Mouse (Mus musculus) liver, adult 2 months (tissue): Measurements from ENCODE around the gene Prdm2. TPM values are rescaled to one million over a fixed set of nuclear protein-coding genes. Genes with fewer than 3 reads are reported as not detected.

Source experiments
- DNase-seq: peaks from one replicate; pipeline ENCODE4 v3.0.0-alpha.2; 2011; ENCODE audit warnings: low read depth, low spot score; ENCODE audit errors: extremely low read depth
- H3K27ac ChIP-seq: fragments of 200-500 bp; replicated peaks from 2 replicates; pipeline ENCODE4 v1.5.1; 2012; ENCODE audit warnings: low read depth, mild to moderate bottlenecking, control low read depth, inconsistent platforms, low read length; ENCODE audit not compliant: insufficient read depth
- H3K27me3 ChIP-seq: fragments of 200-500 bp; 2 replicates; pipeline ENCODE4 v1.6.1; 2012; ENCODE audit warnings: mild to moderate bottlenecking, moderate library complexity, low read length, inconsistent platforms; ENCODE audit not compliant: control insufficient read depth, insufficient read depth
- H3K36me3 ChIP-seq: fragments of 200-500 bp; 2 replicates; pipeline ENCODE4 v1.6.1; 2012; ENCODE audit warnings: low read length, inconsistent platforms; ENCODE audit not compliant: control insufficient read depth, insufficient read depth
- H3K4me1 ChIP-seq: fragments of 200-500 bp; 2 replicates; pipeline ENCODE4 v1.6.1; 2011; ENCODE audit warnings: low read length; ENCODE audit not compliant: control insufficient read depth, insufficient read depth
- H3K4me3 ChIP-seq: fragments of 200-500 bp; 2 replicates; pipeline ENCODE4 v1.5.1; 2011; ENCODE audit warnings: low read depth, mild to moderate bottlenecking, control low read depth, low read length, moderate library complexity; ENCODE audit not compliant: insufficient read depth
- H3K79me2 ChIP-seq: fragments of 200-500 bp; 2 replicates; pipeline ENCODE4 v1.6.1; 2012; ENCODE audit warnings: inconsistent platforms, mild to moderate bottlenecking, low read length, moderate library complexity; ENCODE audit not compliant: control insufficient read depth, insufficient read depth
- H3K9ac ChIP-seq: fragments of 200-500 bp; 2 replicates; pipeline ENCODE4 v1.6.1; 2012; ENCODE audit warnings: low read depth, mild to moderate bottlenecking, control low read depth, inconsistent platforms, low read length
- CTCF ChIP-seq: fragments of 200-500 bp; IDR thresholded peaks from 2 replicates; pipeline ENCODE4 v1.5.1; 2011; ENCODE audit warnings: low read depth, low read length, control low read depth
- POLR2A ChIP-seq: fragments of 200-500 bp; IDR thresholded peaks from 2 replicates; pipeline ENCODE4 v1.6.1; 2011; ENCODE audit warnings: low read length, control low read depth; ENCODE audit not compliant: insufficient read depth; ENCODE audit errors: extremely low read depth
- WGBS: fragments of 180-500 bp; shearing (Covaris S2); methylation state at CpG from one replicate; pipeline ENCODE4 v1.1.7; 2018; 5-methylcytosine and 5-hydroxymethylcytosine counted together
- polyA plus RNA-seq: library from polyadenylated mRNA; depleted of rRNA; stranded (reverse); fragments of >200 nt; gene quantifications from 2 replicates; pipeline ENCODE4 v1.2.3, GENCODE M21; 2012
- total RNA-seq: library from RNA; depleted of rRNA; stranded (reverse); fragments of >200 nt; gene quantifications from 2 replicates; pipeline ENCODE4 v1.2.3, GENCODE M21; 2014

Gene Prdm2
- total and polyA plus RNA-seq, 2 experiments: 6.9 to 7.9 TPM

GRCm38 (mm10) chr4:143198371-143198770 lies 14.4 kb downstream of the Prdm2 start:
- H3K27me3 ChIP-seq: no peaks in the 10 kb centered on the region
- no peak overlapping the region for H3K27ac ChIP-seq
- no peak for TF ChIP-seq POLR2A
- TF ChIP-seq CTCF: no peak
- DNase-seq: no peak
- WGBS: 69% methylated on average over 3 of the region's 3 CpGs
- peaks cover 34% of the 10 kb centered on the region for H3K79me2 ChIP-seq
- H3K9ac ChIP-seq: no peak overlapping the region
- H3K4me1 ChIP-seq: peaks cover 14% of the 10 kb centered on the region
- H3K36me3 ChIP-seq: no peaks in the 10 kb centered on the region
- no peak overlapping the region for H3K4me3 ChIP-seq

GRCm38 (mm10) chr4:143197845-143198356 lies 14.9 kb downstream of the Prdm2 start:
- Histone ChIP-seq H3K4me3 (no peak overlapping the region), H3K36me3 (no peaks in the 10 kb centered on the region), H3K27ac (no peak overlapping the region), H3K79me2 (peaks cover 31% of the 10 kb centered on the region), H3K4me1 (peaks cover 13% of the 10 kb centered on the region), H3K9ac (no peak overlapping the region), H3K27me3 (no peaks in the 10 kb centered on the region)
- TF ChIP-seq POLR2A (no peak), CTCF (no peak)
- no peak for DNase-seq
- WGBS: 84% methylated on average over 5 of the region's 5 CpGs

GRCm38 (mm10) chr4:143194328-143194727 lies 18.5 kb downstream of the Prdm2 start:
- Histone ChIP-seq H3K36me3 (no peaks in the 10 kb centered on the region), H3K79me2 (peaks cover 14% of the 10 kb centered on the region; the same call in 1 of the 2 replicates), H3K27me3 (no peaks in the 10 kb centered on the region), H3K4me3 (no peak overlapping the region), H3K9ac (no peak overlapping the region), H3K27ac (no peak overlapping the region), H3K4me1 (peaks cover 20% of the 10 kb centered on the region)
- DNase-seq: peak; percentile 82
- TF ChIP-seq POLR2A (no peak), CTCF (no peak)
- 31% methylated on average over 5 of the region's 5 CpGs for WGBS

- no peak overlapping the region for H3K27ac ChIP-seq
- no peak for DNase-seq
- TF ChIP-seq POLR2A (no peak), CTCF (no peak)
- peaks cover 12% of the 10 kb centered on the region; the same call in 1 of the 2 replicates for H3K79me2 ChIP-seq
- no peaks in the 10 kb centered on the region for H3K36me3 ChIP-seq
- H3K4me3 ChIP-seq: no peak overlapping the region
- H3K27me3 ChIP-seq: no peaks in the 10 kb centered on the region
- H3K9ac ChIP-seq: no peak overlapping the region
- H3K4me1 ChIP-seq: peaks cover 23% of the 10 kb centered on the region
- WGBS: 85% methylated on average over 6 of the region's 6 CpGs
These were observed 19.6 kb downstream of the Prdm2 start for GRCm38 (mm10) chr4:143193164-143193563.

GRCm38 (mm10) chr4:143191783-143192182 lies 21.0 kb downstream of the Prdm2 start:
- H3K79me2 ChIP-seq: peaks cover 17% of the 10 kb centered on the region; the same call in 1 of the 2 replicates
- peak; percentile 66 for DNase-seq
- no peaks in the 10 kb centered on the region for H3K36me3 ChIP-seq
- TF ChIP-seq CTCF (no peak), POLR2A (no peak)
- H3K4me1 ChIP-seq: peaks cover 26% of the 10 kb centered on the region
- H3K27ac ChIP-seq: peak overlapping the region; percentile 68
- H3K27me3 ChIP-seq: no peaks in the 10 kb centered on the region
- H3K9ac ChIP-seq: no peak overlapping the region
- WGBS: 42% methylated on average over 3 of the region's 3 CpGs
- no peak overlapping the region for H3K4me3 ChIP-seq

GRCm38 (mm10) chr4:143190657-143191056 lies 22.1 kb downstream of the Prdm2 start:
- peak overlapping the region; percentile 9 for H3K27ac ChIP-seq
- peaks cover 34% of the 10 kb centered on the region for H3K4me1 ChIP-seq
- WGBS: 2% methylated on average over 4 of the region's 4 CpGs
- H3K27me3 ChIP-seq: no peaks in the 10 kb centered on the region
- peak overlapping the region; percentile 1; the same call in 1 of the 2 replicates for H3K9ac ChIP-seq
- no peaks in the 10 kb centered on the region for H3K36me3 ChIP-seq
- peak; percentile 57 for DNase-seq
- H3K4me3 ChIP-seq: no peak overlapping the region
- TF ChIP-seq CTCF (no peak), POLR2A (no peak)
- H3K79me2 ChIP-seq: peaks cover 20% of the 10 kb centered on the region; the same call in 1 of the 2 replicates
